Mouse (Mus musculus) forebrain, embryonic 14.5 days (tissue): ENCODE measurements around the gene Asah2. TPM values are rescaled to one million over a fixed set of nuclear protein-coding genes. Genes with fewer than 3 reads are reported as not detected.

Experiments used
- ATAC-seq: fragments of 200-750 bp; cut with Nextera tagmentation; 2 replicates; pipeline ENCODE4 v1.8.0; 2017; ENCODE audit warnings: mild to moderate bottlenecking, moderate library complexity
- DNase-seq: peaks from one replicate; pipeline ENCODE4 v3.0.0-alpha.2; 2015; ENCODE audit warnings: low spot score
- H3K27ac ChIP-seq: fragments of 300-500 bp; sonication (generic); 2 replicates; pipeline ENCODE4 v1.5.1; 2014; ENCODE audit warnings: low read depth, mild to moderate bottlenecking, control low read depth, low read length, moderate library complexity
- H3K27me3 ChIP-seq: fragments of 300-500 bp; sonication (generic); replicated peaks from 2 replicates; pipeline ENCODE4 v1.6.1; 2014; ENCODE audit warnings: low read length, control low read depth, mixed read lengths; ENCODE audit not compliant: control insufficient read depth, insufficient read depth
- H3K36me3 ChIP-seq: fragments of 300-500 bp; sonication (generic); 2 replicates; pipeline ENCODE4 v1.6.1; 2014; ENCODE audit warnings: low read length, control low read depth; ENCODE audit not compliant: control insufficient read depth, insufficient read depth
- H3K4me1 ChIP-seq: fragments of 300-500 bp; sonication (generic); 2 replicates; pipeline ENCODE4 v1.6.1; 2014; ENCODE audit warnings: antibody characterized with exemption, low read length, control low read depth; ENCODE audit not compliant: control insufficient read depth, insufficient read depth
- H3K4me2 ChIP-seq: fragments of 300-500 bp; sonication (generic); 2 replicates; pipeline ENCODE4 v1.6.1; 2014; ENCODE audit warnings: mild to moderate bottlenecking, control low read depth, low read length
- H3K4me3 ChIP-seq: fragments of 300-500 bp; sonication (generic); 2 replicates; pipeline ENCODE4 v1.5.1; 2014; ENCODE audit warnings: low read depth, low read length, control low read depth
- H3K9ac ChIP-seq: fragments of 300-500 bp; sonication (generic); 2 replicates; pipeline ENCODE4 v1.6.1; 2014; ENCODE audit warnings: mild to moderate bottlenecking, low read length, control low read depth, moderate library complexity
- H3K9me3 ChIP-seq: fragments of 300-500 bp; sonication (generic); replicated peaks from 2 replicates; pipeline ENCODE4 v1.6.1; 2016; ENCODE audit warnings: low read length, control low read depth, mixed read lengths; ENCODE audit not compliant: control insufficient read depth
- WGBS: fragments of 180-500 bp; shearing (Covaris S2); extraction: QIAGEN DNeasy Blood & Tissue Kit; methylation state at CpG from one replicate; pipeline ENCODE4 v1.1.7; 2014; 5-methylcytosine and 5-hydroxymethylcytosine counted together
- polyA plus RNA-seq: library from polyadenylated mRNA; unstranded; fragments of >200 nt; fragmentation: Nextera tagmentation; extraction: Ambion mirVana; gene quantifications from 2 replicates; pipeline ENCODE4 v1.2.1, GENCODE M21; 2014

Gene Asah2
- polyA plus RNA-seq, 1 experiment from 2014 or later: 0.48 TPM

DNA sequence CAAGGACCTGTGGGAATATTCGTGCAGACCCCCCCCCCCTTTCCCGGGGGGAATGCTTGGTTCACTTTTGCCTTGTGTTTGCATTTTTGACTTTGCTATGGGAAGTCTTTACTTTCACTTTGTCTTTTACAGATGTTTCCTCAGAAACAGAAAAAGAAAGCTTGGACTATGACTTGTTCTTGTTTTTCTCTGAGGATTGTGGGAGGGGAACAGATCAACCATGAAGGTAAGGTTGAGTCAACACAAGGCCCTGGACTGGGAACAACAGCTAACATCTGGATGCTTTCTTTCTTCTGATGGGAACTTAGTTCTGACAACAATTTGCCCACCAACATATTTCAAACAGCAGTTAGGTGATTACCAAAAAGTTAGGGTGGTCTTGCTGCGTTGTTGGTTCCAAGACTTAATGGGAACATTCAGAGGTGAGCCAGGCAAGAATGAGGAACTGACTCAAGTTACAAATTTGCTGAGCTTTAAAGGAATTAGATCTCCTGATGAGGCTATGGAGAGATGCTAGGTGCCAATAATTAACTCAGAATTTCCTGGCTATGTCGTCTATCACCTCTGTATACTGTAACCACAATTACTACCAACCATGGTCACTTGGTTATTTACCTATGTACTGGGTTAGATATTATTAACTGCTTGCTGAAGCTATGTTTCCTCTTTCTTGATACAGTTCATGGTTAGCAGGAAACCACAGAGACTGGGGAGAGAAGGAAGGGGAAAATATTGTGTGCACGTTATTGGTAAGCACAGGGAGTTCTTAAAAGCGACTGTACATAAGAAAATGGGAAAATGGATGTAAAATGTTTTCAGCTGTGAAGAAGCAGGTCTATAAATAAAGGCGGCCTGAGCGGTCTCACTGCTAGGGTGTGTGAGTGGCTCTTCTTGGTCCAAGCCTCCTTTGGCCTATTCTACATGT lies 4.1 kb upstream of the Asah2 start:
- no peaks in the 10 kb centered on the region for H3K9me3 ChIP-seq

DNA sequence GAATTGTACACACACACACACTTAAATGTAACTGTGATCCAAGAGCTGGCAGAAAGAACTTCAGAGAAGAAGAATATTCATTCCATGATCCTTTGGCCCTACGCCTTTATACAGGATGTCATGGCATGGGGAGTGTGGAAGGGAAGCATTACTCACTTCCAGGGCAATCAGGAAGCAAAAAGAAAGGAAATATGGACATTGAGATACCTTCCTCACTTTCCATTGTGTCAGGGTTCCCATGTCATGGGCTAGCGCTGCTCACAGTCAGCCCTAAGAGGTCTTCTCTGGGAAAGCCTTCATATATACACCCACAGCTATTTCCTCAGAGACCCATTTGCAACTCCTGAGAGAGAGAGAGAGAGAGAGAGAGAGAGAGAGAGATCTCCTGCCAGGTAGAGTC lies 1.3 kb downstream of the Asah2 start:
- Histone ChIP-seq H3K4me3 (no peak overlapping the region), H3K4me2 (no peak overlapping the region), H3K27ac (no peak overlapping the region), H3K9ac (no peak overlapping the region), H3K9me3 (no peaks in the 10 kb centered on the region), H3K27me3 (no peaks in the 10 kb centered on the region), H3K4me1 (no peaks in the 10 kb centered on the region), H3K36me3 (no peaks in the 10 kb centered on the region)
- 96% methylated on average over 2 of the region's 2 CpGs for WGBS
- DNase-seq: no peak
- ATAC-seq: no peak

More for the DNA sequence above, 4.1 kb upstream of the Asah2 start:
- H3K27ac ChIP-seq: no peak overlapping the region
- no peaks in the 10 kb centered on the region for H3K36me3 ChIP-seq
- H3K4me2 ChIP-seq: no peak overlapping the region
- no peak for DNase-seq
- H3K9ac ChIP-seq: no peak overlapping the region
- H3K4me1 ChIP-seq: no peaks in the 10 kb centered on the region
- ATAC-seq: no peak
- H3K4me3 ChIP-seq: no peak overlapping the region
- 93% methylated on average over 8 of the region's 8 CpGs for WGBS
- no peaks in the 10 kb centered on the region for H3K27me3 ChIP-seq

DNA sequence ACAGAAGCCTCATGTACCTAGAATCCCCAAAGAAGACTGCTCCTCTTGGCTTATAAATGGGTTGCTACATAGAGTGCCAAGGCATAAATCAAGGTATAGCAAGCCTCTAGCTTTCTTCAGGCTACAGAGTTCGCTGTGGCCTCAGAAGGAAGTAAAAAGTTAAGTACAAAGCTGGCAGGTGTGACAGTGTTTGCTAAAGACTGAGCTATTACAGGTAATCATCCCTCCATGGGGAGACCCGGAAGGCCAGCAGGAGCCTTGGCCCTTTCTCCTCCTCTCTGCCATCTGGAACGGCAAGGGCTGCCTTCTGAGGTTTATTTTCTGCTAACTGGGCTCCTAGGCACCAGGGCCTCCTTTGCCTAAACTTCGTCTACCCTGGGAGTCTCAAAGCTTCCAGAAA lies 3.8 kb downstream of the Asah2 start:
- H3K36me3 ChIP-seq: no peaks in the 10 kb centered on the region
- H3K9me3 ChIP-seq: no peaks in the 10 kb centered on the region
- DNase-seq (no peak), ATAC-seq (no peak)
- H3K27ac ChIP-seq: no peak overlapping the region
- no peaks in the 10 kb centered on the region for H3K4me1 ChIP-seq
- no peaks in the 10 kb centered on the region for H3K27me3 ChIP-seq
- no peak overlapping the region for H3K4me3 ChIP-seq
- no peak overlapping the region for H3K4me2 ChIP-seq
- H3K9ac ChIP-seq: no peak overlapping the region
- WGBS: 64% methylated on average over 4 of the region's 4 CpGs

DNA sequence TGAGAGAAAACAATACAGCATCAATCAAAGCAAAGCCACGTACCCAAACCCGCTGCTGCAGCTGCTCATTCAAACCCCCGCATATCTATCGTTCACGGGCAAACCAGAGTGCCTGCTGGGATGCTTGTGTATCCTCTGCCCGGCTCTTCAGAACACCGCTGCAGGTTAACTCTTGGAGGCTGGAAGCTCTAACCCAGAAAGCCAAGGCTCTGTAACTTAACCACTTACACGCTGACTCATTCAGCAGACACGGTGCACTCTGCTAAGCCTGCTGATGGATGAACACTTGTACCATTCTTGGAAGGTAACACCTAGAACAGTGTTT lies 5.1 kb downstream of the Asah2 start:
- DNase-seq: peak; percentile 38
- Histone ChIP-seq H3K9ac (peak overlapping the region; percentile 53), H3K4me3 (peak overlapping the region; percentile 31), H3K27ac (no peak overlapping the region), H3K36me3 (no peaks in the 10 kb centered on the region), H3K4me2 (peak overlapping the region; percentile 53), H3K27me3 (no peaks in the 10 kb centered on the region), H3K9me3 (no peaks in the 10 kb centered on the region), H3K4me1 (no peaks in the 10 kb centered on the region)
- ATAC-seq: peak; percentile 35; the same call in 1 of the 2 replicates
- WGBS: 6% methylated on average over 9 of the region's 9 CpGs

- H3K4me2 ChIP-seq: peak overlapping the region; percentile 53
- no peaks in the 10 kb centered on the region for H3K36me3 ChIP-seq
- H3K27ac ChIP-seq: no peak overlapping the region
- ATAC-seq (peak; percentile 19; the same call in 1 of the 2 replicates), DNase-seq (no peak)
- no peaks in the 10 kb centered on the region for H3K4me1 ChIP-seq
- H3K27me3 ChIP-seq: no peaks in the 10 kb centered on the region
- peak overlapping the region; percentile 53 for H3K9ac ChIP-seq
- no peaks in the 10 kb centered on the region for H3K9me3 ChIP-seq
- H3K4me3 ChIP-seq: peak overlapping the region; percentile 31
- 27% methylated on average over 18 of the region's 18 CpGs for WGBS
Measured at GRCm38 (mm10) chr19:32102294-32102975, 5.6 kb downstream of the Asah2 start.

- no peak for DNase-seq
- no peaks in the 10 kb centered on the region for H3K4me1 ChIP-seq
- WGBS: 74% methylated on average over 3 of the region's 3 CpGs
- H3K4me3 ChIP-seq: no peak overlapping the region
- no peaks in the 10 kb centered on the region for H3K36me3 ChIP-seq
- H3K27me3 ChIP-seq: no peaks in the 10 kb centered on the region
- H3K9ac ChIP-seq: no peak overlapping the region
- ATAC-seq: no peak
- no peak overlapping the region for H3K4me2 ChIP-seq
- no peaks in the 10 kb centered on the region for H3K9me3 ChIP-seq
- no peak overlapping the region for H3K27ac ChIP-seq
Measured at GRCm38 (mm10) chr19:32098582-32098981, 9.4 kb downstream of the Asah2 start.

DNA sequence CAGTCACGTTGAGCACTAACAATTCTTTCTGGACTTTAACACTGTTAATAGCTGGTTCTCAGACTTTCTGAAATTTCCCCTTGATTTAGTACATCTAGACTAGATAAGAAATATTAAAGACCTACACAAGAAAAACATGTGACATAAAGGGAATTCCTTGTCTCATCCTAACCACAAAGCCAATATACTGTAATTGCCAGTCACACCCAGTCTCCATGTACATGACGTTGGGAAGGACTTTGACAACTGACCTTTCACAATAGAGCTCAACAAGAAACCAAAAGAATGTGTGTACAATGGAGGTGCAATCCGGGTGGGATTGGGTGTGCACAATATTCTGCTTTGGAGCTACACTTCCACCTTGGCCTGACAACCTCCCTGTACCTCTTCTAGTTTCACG lies 15.7 kb downstream of the Asah2 start:
- no peak overlapping the region for H3K27ac ChIP-seq
- no peaks in the 10 kb centered on the region for H3K36me3 ChIP-seq
- WGBS: 93% methylated on average over 4 of the region's 4 CpGs
- no peaks in the 10 kb centered on the region for H3K4me1 ChIP-seq
- no peak overlapping the region for H3K4me3 ChIP-seq
- ATAC-seq (no peak), DNase-seq (no peak)
- H3K9me3 ChIP-seq: no peaks in the 10 kb centered on the region
- no peaks in the 10 kb centered on the region for H3K27me3 ChIP-seq
- H3K9ac ChIP-seq: no peak overlapping the region
- no peak overlapping the region for H3K4me2 ChIP-seq

GRCm38 (mm10) chr19:32090804-32091203 lies 17.2 kb downstream of the Asah2 start:
- DNase-seq (no peak), ATAC-seq (no peak)
- Histone ChIP-seq H3K4me1 (no peaks in the 10 kb centered on the region), H3K9ac (no peak overlapping the region), H3K36me3 (no peaks in the 10 kb centered on the region), H3K4me2 (no peak overlapping the region), H3K9me3 (no peaks in the 10 kb centered on the region), H3K27ac (no peak overlapping the region), H3K4me3 (no peak overlapping the region), H3K27me3 (no peaks in the 10 kb centered on the region)
- 91% methylated on average over 4 of the region's 4 CpGs for WGBS

- no peaks in the 10 kb centered on the region for H3K9me3 ChIP-seq
- no peak for ATAC-seq
- H3K27me3 ChIP-seq: no peaks in the 10 kb centered on the region
- no peaks in the 10 kb centered on the region for H3K4me1 ChIP-seq
- no peak overlapping the region for H3K9ac ChIP-seq
- H3K36me3 ChIP-seq: no peaks in the 10 kb centered on the region
- DNase-seq: no peak
- H3K27ac ChIP-seq: no peak overlapping the region
- no peak overlapping the region for H3K4me2 ChIP-seq
- no peak overlapping the region for H3K4me3 ChIP-seq
- WGBS: 84% methylated on average over 1 of the region's 1 CpGs
Measured at GRCm38 (mm10) chr19:32088570-32088969, 19.4 kb downstream of the Asah2 start.
